Mouse (Mus musculus): ENCODE results near the gene Upp2. TPM values are rescaled to one million over a fixed set of nuclear protein-coding genes. Genes with fewer than 3 reads are reported as not detected.

Gene Upp2
- polyA plus RNA-seq, 1 experiment from 2014 or later, result 45.7 TPM

- DNase-seq, result no peak
Measured at GRCm38 (mm10) chr2:58663404-58664120, 96.5 kb downstream of the Upp2 start.

GRCm38 (mm10) chr2:58665081-58665814 lies 98.2 kb downstream of the Upp2 start:
- peak; percentile 80 for TF ChIP-seq CTCF (IDR thresholded peaks at IDR 0.05; ENCODE audit: low read depth)
- no peak for TF ChIP-seq EP300 (IDR thresholded peaks at IDR 0.05; ENCODE audit: low read depth)
- Histone ChIP-seq H3K4me2 (ENCODE audit: low read depth, low read length) (no peak overlapping the region), H3K9ac (replicated peaks) (no peak overlapping the region), H3K4me1 (ENCODE audit: insufficient read depth) (no peaks in the 10 kb centered on the region), H3K27ac (ENCODE audit: low read depth) (no peak overlapping the region), H3K36me3 (replicated peaks; ENCODE audit: insufficient read depth, low read length) (no peaks in the 10 kb centered on the region), H3K9me3 (ENCODE audit: low read length) (no peaks in the 10 kb centered on the region), H3K4me3 (ENCODE audit: low read depth, low read length) (no peak overlapping the region), H3K27me3 (ENCODE audit: insufficient read depth, low read length) (no peaks in the 10 kb centered on the region)
- DNase-seq (peak; percentile 73), ATAC-seq (no peak)
- 71% methylated on average over 12 of the region's 12 CpGs for WGBS (ENCODE audit: insufficient replicate concordance)

More at GRCm38 (mm10) chr2:58663404-58664120, 96.5 kb downstream of the Upp2 start:
- no peaks in the 10 kb centered on the region for H3K9me3 ChIP-seq (ENCODE audit: low read length)
- H3K36me3 ChIP-seq (replicated peaks; ENCODE audit: insufficient read depth, low read length), result no peaks in the 10 kb centered on the region
- no peaks in the 10 kb centered on the region for H3K4me1 ChIP-seq (ENCODE audit: insufficient read depth)
- ATAC-seq, result no peak
- TF ChIP-seq CTCF (IDR thresholded peaks at IDR 0.05; ENCODE audit: low read depth), result no peak
- TF ChIP-seq EP300 (IDR thresholded peaks at IDR 0.05; ENCODE audit: low read depth), result no peak
- WGBS (ENCODE audit: insufficient replicate concordance), result 74% methylated on average over 7 of the region's 7 CpGs
- no peak overlapping the region for H3K4me3 ChIP-seq (ENCODE audit: low read depth, low read length)
- no peaks in the 10 kb centered on the region for H3K27me3 ChIP-seq (ENCODE audit: insufficient read depth, low read length)
- no peak overlapping the region for H3K27ac ChIP-seq (ENCODE audit: low read depth)
- H3K4me2 ChIP-seq (ENCODE audit: low read depth, low read length), result no peak overlapping the region
- H3K9ac ChIP-seq (replicated peaks), result no peak overlapping the region

GRCm38 (mm10) chr2:58667298-58667697 lies 100.2 kb downstream of the Upp2 start:
- H3K9me3 ChIP-seq (ENCODE audit: low read length), result no peaks in the 10 kb centered on the region

GRCm38 (mm10) chr2:58667991-58668390 lies 100.9 kb downstream of the Upp2 start:
- TF ChIP-seq EP300 (IDR thresholded peaks at IDR 0.05; ENCODE audit: low read depth) (no peak), CTCF (IDR thresholded peaks at IDR 0.05; ENCODE audit: low read depth) (peak; percentile 81)
- Histone ChIP-seq H3K36me3 (replicated peaks; ENCODE audit: insufficient read depth, low read length) (no peaks in the 10 kb centered on the region), H3K4me1 (ENCODE audit: insufficient read depth) (no peaks in the 10 kb centered on the region), H3K27ac (ENCODE audit: low read depth) (no peak overlapping the region), H3K4me3 (ENCODE audit: low read depth, low read length) (no peak overlapping the region), H3K9me3 (ENCODE audit: low read length) (no peaks in the 10 kb centered on the region), H3K27me3 (ENCODE audit: insufficient read depth, low read length) (no peaks in the 10 kb centered on the region), H3K9ac (replicated peaks) (no peak overlapping the region), H3K4me2 (ENCODE audit: low read depth, low read length) (no peak overlapping the region)
- DNase-seq (peak; percentile 56), ATAC-seq (no peak)
- 53% methylated on average over 9 of the region's 9 CpGs for WGBS (ENCODE audit: insufficient replicate concordance)

More at GRCm38 (mm10) chr2:58667298-58667697, 100.2 kb downstream of the Upp2 start:
- DNase-seq, result no peak
- Histone ChIP-seq H3K36me3 (replicated peaks; ENCODE audit: insufficient read depth, low read length) (no peaks in the 10 kb centered on the region), H3K4me1 (ENCODE audit: insufficient read depth) (no peaks in the 10 kb centered on the region), H3K27ac (ENCODE audit: low read depth) (no peak overlapping the region), H3K27me3 (ENCODE audit: insufficient read depth, low read length) (no peaks in the 10 kb centered on the region), H3K4me2 (ENCODE audit: low read depth, low read length) (no peak overlapping the region), H3K9ac (replicated peaks) (no peak overlapping the region), H3K4me3 (ENCODE audit: low read depth, low read length) (no peak overlapping the region)
- 34% methylated on average over 3 of the region's 3 CpGs for WGBS (ENCODE audit: insufficient replicate concordance)
- TF ChIP-seq CTCF (IDR thresholded peaks at IDR 0.05; ENCODE audit: low read depth) (0 out of 2 replicates have a peak, but pooled peaks have one; percentile 4), EP300 (IDR thresholded peaks at IDR 0.05; ENCODE audit: low read depth) (no peak)
- no peak for ATAC-seq

- Histone ChIP-seq H3K27ac (ENCODE audit: low read depth) (no peak overlapping the region), H3K4me1 (ENCODE audit: insufficient read depth) (no peaks in the 10 kb centered on the region), H3K4me3 (ENCODE audit: low read depth, low read length) (no peak overlapping the region), H3K9me3 (ENCODE audit: low read length) (peaks cover 2% of the 10 kb centered on the region; the same call in 1 of the 2 replicates), H3K36me3 (replicated peaks; ENCODE audit: insufficient read depth, low read length) (no peaks in the 10 kb centered on the region), H3K27me3 (ENCODE audit: insufficient read depth, low read length) (no peaks in the 10 kb centered on the region), H3K9ac (replicated peaks) (no peak overlapping the region), H3K4me2 (ENCODE audit: low read depth, low read length) (no peak overlapping the region)
- ATAC-seq (no peak), DNase-seq (no peak)
- TF ChIP-seq CTCF (IDR thresholded peaks at IDR 0.05; ENCODE audit: low read depth) (no peak), EP300 (IDR thresholded peaks at IDR 0.05; ENCODE audit: low read depth) (no peak)
- 76% methylated on average over 3 of the region's 3 CpGs for WGBS (ENCODE audit: insufficient replicate concordance)
Measured at GRCm38 (mm10) chr2:58669114-58669513, 102.0 kb downstream of the Upp2 start.

- H3K9me3 ChIP-seq (ENCODE audit: low read length), result peaks cover 2% of the 10 kb centered on the region; the same call in 1 of the 2 replicates
Measured at GRCm38 (mm10) chr2:58672520-58672919, 105.4 kb downstream of the Upp2 start.

More at GRCm38 (mm10) chr2:58672520-58672919, 105.4 kb downstream of the Upp2 start:
- TF ChIP-seq EP300 (IDR thresholded peaks at IDR 0.05; ENCODE audit: low read depth) (no peak), CTCF (IDR thresholded peaks at IDR 0.05; ENCODE audit: low read depth) (no peak)
- Histone ChIP-seq H3K27me3 (ENCODE audit: insufficient read depth, low read length) (no peaks in the 10 kb centered on the region), H3K4me2 (ENCODE audit: low read depth, low read length) (no peak overlapping the region), H3K9ac (replicated peaks) (no peak overlapping the region), H3K36me3 (replicated peaks; ENCODE audit: insufficient read depth, low read length) (no peaks in the 10 kb centered on the region), H3K4me1 (ENCODE audit: insufficient read depth) (no peaks in the 10 kb centered on the region), H3K27ac (ENCODE audit: low read depth) (no peak overlapping the region), H3K4me3 (ENCODE audit: low read depth, low read length) (no peak overlapping the region)
- whole genome bisulfite sequencing (ENCODE audit: insufficient replicate concordance), result 79% methylated on average over 2 of the region's 2 CpGs
- no peak for ATAC-seq
- DNase-seq, result no peak

Data from liver, postnatal 0 days (tissue).